Mouse (Mus musculus): ENCODE results near the gene Mss51. TPM values are rescaled to one million over a fixed set of nuclear protein-coding genes. Genes with fewer than 3 reads are reported as not detected.

Mss51 gene
- polyA plus RNA-seq, 1 experiment from 2014 or later = 1.3 TPM

DNA sequence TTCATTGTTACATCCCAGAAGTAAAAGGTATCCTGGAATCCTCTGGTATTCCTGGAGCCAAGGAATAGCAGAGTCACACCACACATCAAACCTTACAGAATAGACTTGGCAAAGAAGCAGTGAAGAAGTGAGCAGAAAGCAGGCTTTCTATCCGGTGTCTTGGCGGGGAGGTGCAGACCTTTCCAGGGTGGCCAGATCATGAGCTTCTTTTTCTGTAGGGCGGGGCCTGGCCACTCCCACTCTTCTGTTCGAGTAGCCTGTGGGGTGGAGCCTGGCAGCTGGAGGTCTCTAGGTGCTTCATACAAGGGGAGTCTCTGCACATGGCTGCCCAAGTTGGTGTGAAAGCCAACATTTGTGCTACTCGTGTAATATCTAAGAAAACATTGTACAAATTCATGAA lies 15.5 kb downstream of the Mss51 start:
- Histone ChIP-seq H3K27ac (no peak overlapping the region), H3K4me3 (no peak overlapping the region), H3K4me2 (no peak overlapping the region), H3K36me3 (ENCODE audit: poor library complexity, severe bottlenecking) (peaks cover 21% of the 10 kb centered on the region), H3K27me3 (no peaks in the 10 kb centered on the region; the same call in 1 of the 2 replicates), H3K9me3 (replicated peaks) (no peaks in the 10 kb centered on the region), H3K9ac (no peak overlapping the region), H3K4me1 (0 out of 2 replicates have a peak, but pooled peaks cover 3% of the 10 kb centered on the region)
- no peak for ATAC-seq
- WGBS = 19% methylated on average over 5 of the region's 5 CpGs

DNA sequence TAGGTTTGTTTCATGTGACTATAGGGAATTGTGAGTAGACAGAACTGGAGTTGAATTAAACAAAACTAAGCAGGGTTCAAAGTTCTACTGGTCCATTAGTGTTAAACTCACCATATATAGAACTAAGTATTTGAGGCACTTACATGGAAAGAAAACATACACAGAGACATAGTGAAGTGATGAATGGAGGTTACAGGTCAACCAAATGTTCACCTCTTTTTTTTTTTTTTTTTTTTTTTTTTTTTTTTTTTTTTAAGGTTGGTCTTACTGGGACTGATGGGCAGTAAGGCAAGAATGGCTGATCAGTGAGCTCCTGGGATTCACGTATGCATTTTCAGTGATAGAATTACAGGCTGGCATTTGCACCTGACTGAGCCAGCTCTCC lies 16.5 kb downstream of the Mss51 start:
- Histone ChIP-seq H3K27me3 (no peaks in the 10 kb centered on the region; the same call in 1 of the 2 replicates), H3K4me3 (peak overlapping the region; percentile 69), H3K4me2 (peak overlapping the region; percentile 90), H3K27ac (no peak overlapping the region), H3K4me1 (0 out of 2 replicates have a peak, but pooled peaks cover 3% of the 10 kb centered on the region), H3K9ac (no peak overlapping the region), H3K9me3 (replicated peaks) (no peaks in the 10 kb centered on the region), H3K36me3 (ENCODE audit: poor library complexity, severe bottlenecking) (peaks cover 17% of the 10 kb centered on the region)
- no peak for ATAC-seq
- 60% methylated on average over 1 of the region's 1 CpGs for WGBS

DNA sequence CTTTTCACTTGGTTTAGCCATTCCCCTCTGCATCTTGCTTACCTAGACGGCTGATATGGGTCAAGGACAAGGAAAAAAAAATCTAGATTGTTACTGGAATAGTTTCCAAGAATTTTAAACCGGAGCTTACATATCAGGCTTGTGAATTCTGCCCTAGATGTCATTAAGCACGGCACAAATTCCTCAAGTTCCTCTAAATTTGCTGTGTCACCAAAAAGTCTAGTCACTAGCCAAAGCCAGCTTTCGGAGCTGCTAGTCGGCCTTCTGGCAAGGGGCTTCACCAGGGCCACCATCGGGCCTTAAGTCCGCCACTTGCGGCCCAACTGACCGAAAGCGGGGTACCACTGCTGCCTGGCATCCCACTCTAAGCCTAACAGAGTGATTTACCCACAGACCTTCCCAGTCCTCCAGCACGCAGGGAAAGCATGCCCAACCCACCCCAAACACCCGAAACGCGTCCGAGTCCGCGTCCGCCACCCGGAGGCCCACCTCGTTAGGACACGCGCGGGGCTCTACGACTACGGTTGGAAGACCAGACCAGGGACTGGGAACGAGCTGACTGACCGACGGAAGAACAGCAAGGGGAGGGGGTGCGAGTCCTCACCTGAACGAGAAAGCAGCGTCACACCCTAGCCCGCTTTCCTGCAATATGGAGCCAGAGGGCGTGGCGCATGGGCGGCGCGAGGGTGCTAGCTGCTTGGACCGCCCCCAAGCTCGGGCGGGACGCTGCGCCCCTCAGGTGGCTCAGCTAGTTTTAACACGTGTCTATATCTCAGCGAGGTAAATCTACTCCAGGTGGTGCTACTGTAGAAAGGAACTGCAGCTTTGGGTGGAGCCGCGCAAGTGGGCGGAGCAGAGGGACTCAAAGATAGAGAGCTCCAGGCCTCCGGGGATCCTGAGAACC lies 17.2 kb downstream of the Mss51 start, which contains the start of gene Anxa7:
Gene Anxa7 (minus strand): TSS at position 843 of the 904 bp plus-strand sequence.
- peaks cover 11% of the 10 kb centered on the region for H3K36me3 ChIP-seq (ENCODE audit: poor library complexity, severe bottlenecking)
- no peak within 1 kb of the TSS for H3K27ac ChIP-seq
- peak; percentile 84 for ATAC-seq
- peak within 1 kb of the TSS; percentile 65 for H3K9ac ChIP-seq
- peak within 1 kb of the TSS; percentile 90 for H3K4me2 ChIP-seq
- peak within 1 kb of the TSS; percentile 69 for H3K4me3 ChIP-seq
- H3K4me1 ChIP-seq = 0 out of 2 replicates have a peak, but pooled peaks cover 3% of the 10 kb centered on the region
- no peaks in the 10 kb centered on the region for H3K9me3 ChIP-seq (replicated peaks)
- 2% methylated on average over 48 of the region's 48 CpGs for WGBS
- no peaks in the 10 kb centered on the region; the same call in 1 of the 2 replicates for H3K27me3 ChIP-seq

DNA sequence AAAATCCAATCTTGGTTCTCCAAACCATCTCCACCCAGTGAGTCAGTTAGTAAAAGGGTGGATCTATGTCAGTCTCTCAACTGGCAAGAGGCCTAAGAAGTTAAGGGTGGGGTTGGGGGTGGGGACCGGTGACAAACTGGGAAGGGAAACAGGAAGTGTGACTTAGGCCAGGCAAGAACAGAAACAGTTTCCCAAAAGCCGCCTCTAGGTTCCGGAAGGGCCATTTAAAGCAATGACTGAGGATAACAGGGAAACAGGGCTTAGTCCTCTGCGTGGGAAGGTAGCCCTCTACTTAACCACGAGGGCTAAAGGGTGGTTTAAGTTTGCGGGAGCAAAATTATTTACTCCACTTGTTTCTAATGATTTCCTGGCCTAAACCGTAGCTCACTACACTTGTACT lies 17.9 kb downstream of the Mss51 start:
- H3K4me1 ChIP-seq = 0 out of 2 replicates have a peak, but pooled peaks cover 3% of the 10 kb centered on the region
- peak overlapping the region; percentile 69; the same call in 1 of the 2 replicates for H3K4me3 ChIP-seq
- H3K27ac ChIP-seq = no peak overlapping the region
- no peaks in the 10 kb centered on the region for H3K9me3 ChIP-seq (replicated peaks)
- 33% methylated on average over 7 of the region's 7 CpGs for WGBS
- H3K9ac ChIP-seq = no peak overlapping the region
- ATAC-seq = no peak
- peaks cover 4% of the 10 kb centered on the region; the same call in 1 of the 2 replicates for H3K36me3 ChIP-seq (ENCODE audit: poor library complexity, severe bottlenecking)
- H3K4me2 ChIP-seq = peak overlapping the region; percentile 90
- no peaks in the 10 kb centered on the region; the same call in 1 of the 2 replicates for H3K27me3 ChIP-seq

DNA sequence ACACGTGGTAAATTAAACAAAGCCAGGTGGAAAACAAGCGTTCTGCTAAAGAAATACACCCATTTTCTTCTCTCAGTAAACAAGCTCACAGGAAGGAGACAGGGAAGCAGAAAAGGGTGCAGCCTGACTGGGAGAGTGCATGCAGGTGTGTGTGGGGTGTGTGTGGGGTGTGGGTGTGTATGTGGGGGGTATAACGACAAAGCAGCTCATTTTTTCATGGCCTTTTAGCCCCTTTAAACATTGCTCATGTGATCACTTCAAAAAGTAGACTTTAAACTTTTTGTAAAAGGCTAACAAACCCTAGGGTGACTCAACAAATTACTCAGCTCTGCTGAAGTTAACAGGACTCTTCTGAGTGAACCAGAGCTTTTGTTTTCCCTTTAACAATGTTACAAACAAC lies 18.3 kb downstream of the Mss51 start:
- Histone ChIP-seq H3K4me2 (no peak overlapping the region), H3K36me3 (ENCODE audit: poor library complexity, severe bottlenecking) (0 out of 2 replicates have a peak, but pooled peaks cover under 1% of the 10 kb centered on the region), H3K9ac (no peak overlapping the region), H3K4me1 (0 out of 2 replicates have a peak, but pooled peaks cover 3% of the 10 kb centered on the region), H3K27ac (no peak overlapping the region), H3K4me3 (no peak overlapping the region), H3K27me3 (no peaks in the 10 kb centered on the region; the same call in 1 of the 2 replicates), H3K9me3 (replicated peaks) (no peaks in the 10 kb centered on the region)
- 52% methylated on average over 3 of the region's 3 CpGs for WGBS
- ATAC-seq = no peak

DNA sequence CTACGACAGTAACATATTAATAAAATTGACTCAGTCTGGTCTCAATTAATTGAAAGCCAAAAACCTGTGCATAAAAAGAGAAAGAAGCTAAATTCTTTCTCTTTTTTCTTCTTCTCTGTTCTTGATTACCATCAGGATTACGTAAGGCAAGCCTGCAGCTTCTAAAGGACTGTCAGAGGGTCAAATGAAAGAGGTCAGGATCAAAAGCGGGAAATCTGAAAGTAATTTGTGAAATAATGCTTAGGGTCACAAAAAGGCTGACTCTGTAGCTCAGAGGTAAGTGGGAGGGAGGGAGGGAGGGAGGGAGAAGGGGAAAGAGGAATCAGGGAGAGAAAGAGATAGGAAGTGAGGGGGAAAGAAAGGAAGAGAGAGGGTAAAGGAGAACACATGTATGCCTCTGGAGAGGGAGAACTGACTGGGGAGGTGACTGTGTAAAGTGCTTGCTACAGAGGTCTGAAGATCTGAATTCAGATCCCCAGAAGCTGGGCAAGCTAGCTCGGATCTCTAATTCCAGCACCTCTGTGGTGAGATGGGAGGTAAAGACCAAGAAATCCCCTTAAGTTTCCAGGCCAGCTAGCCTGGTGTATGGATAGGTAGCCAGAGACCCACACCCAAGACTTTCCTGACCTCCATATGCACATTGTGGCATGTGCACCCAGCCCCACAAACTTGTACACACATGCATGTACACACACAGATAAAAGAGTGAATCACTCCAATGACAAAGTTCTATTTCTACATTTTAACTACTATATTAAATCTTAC lies 19.3 kb downstream of the Mss51 start:
- Histone ChIP-seq H3K4me3 (no peak overlapping the region), H3K9me3 (replicated peaks) (no peaks in the 10 kb centered on the region), H3K4me2 (no peak overlapping the region), H3K27ac (no peak overlapping the region), H3K4me1 (0 out of 2 replicates have a peak, but pooled peaks cover 3% of the 10 kb centered on the region), H3K36me3 (ENCODE audit: poor library complexity, severe bottlenecking) (no peaks in the 10 kb centered on the region), H3K9ac (no peak overlapping the region), H3K27me3 (no peaks in the 10 kb centered on the region; the same call in 1 of the 2 replicates)
- no peak for ATAC-seq
- 49% methylated on average over 4 of the region's 4 CpGs for WGBS

DNA sequence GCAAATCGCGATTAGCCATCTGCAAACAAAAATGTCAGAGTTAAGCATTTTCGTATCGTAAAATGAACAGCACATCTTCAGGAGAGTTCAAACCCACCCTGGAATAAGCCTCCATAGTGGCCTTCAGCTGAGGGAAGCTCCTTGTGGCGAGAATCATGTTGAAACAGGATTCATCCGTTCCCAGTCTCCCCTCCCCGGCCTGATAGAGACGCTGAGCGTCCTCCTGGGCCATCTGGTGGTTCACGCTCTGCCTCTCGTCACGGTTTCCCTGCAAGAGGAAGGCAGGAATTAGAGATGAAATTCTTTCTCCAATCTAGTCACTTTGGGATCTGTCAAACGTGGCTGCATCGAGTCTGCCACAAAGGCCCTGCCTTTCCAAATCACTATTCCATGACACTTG lies 36.5 kb downstream of the Mss51 start:
- Histone ChIP-seq H3K36me3 (ENCODE audit: poor library complexity, severe bottlenecking) (no peaks in the 10 kb centered on the region), H3K4me1 (no peaks in the 10 kb centered on the region), H3K27ac (no peak overlapping the region), H3K9me3 (replicated peaks) (no peaks in the 10 kb centered on the region), H3K4me3 (no peak overlapping the region), H3K4me2 (no peak overlapping the region), H3K9ac (no peak overlapping the region), H3K27me3 (no peaks in the 10 kb centered on the region)
- no peak for ATAC-seq
- WGBS = 88% methylated on average over 14 of the region's 14 CpGs

DNA sequence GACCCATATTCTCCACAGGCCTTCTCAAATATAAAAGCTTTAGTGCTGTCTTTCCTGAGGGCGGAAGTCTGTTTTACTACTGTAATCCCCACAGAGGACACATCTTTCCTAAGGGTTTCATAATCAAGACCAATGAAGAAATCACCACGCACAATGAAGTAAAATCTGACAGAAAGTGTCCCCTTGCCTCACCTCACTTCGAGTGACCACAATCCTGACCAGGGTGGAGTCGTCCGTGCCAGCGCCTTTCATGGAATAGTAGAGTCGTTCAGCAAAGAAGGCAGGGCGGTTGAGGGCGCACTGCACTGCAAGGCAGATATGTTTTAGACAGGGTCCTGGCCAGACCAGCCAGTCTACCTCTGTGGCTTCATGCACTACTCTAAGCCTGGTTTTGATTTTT lies 38.3 kb downstream of the Mss51 start:
- Histone ChIP-seq H3K4me1 (no peaks in the 10 kb centered on the region), H3K27me3 (no peaks in the 10 kb centered on the region), H3K27ac (no peak overlapping the region), H3K4me3 (no peak overlapping the region), H3K9me3 (replicated peaks) (no peaks in the 10 kb centered on the region), H3K4me2 (no peak overlapping the region), H3K9ac (no peak overlapping the region), H3K36me3 (ENCODE audit: poor library complexity, severe bottlenecking) (no peaks in the 10 kb centered on the region)
- 95% methylated on average over 9 of the region's 9 CpGs for WGBS
- no peak for ATAC-seq

DNA sequence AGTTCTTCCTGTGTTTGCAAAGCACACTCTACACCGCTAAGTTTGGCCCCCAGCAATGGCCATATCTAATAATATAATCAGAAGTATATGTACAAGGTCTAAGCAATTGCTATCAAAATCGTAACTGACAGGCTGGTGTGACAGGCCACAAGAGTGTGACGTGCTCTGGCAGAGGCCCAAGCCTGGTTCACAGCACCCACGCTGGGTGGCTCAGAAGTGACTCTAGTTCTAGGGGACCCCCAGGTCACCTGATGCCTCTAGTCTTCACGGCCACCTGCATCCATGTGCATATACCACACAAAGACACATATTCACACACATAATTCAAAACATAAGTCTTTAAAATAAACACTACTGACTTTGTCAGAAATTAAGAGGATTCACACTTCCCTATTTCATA lies 43.8 kb downstream of the Mss51 start:
- no peak overlapping the region for H3K27ac ChIP-seq
- peaks cover 8% of the 10 kb centered on the region for H3K4me1 ChIP-seq
- no peak overlapping the region for H3K4me2 ChIP-seq
- no peak overlapping the region for H3K4me3 ChIP-seq
- no peaks in the 10 kb centered on the region for H3K9me3 ChIP-seq (replicated peaks)
- ATAC-seq = no peak
- 95% methylated on average over 5 of the region's 5 CpGs for WGBS
- H3K36me3 ChIP-seq (ENCODE audit: poor library complexity, severe bottlenecking) = no peaks in the 10 kb centered on the region
- no peak overlapping the region for H3K9ac ChIP-seq
- H3K27me3 ChIP-seq = no peaks in the 10 kb centered on the region

DNA sequence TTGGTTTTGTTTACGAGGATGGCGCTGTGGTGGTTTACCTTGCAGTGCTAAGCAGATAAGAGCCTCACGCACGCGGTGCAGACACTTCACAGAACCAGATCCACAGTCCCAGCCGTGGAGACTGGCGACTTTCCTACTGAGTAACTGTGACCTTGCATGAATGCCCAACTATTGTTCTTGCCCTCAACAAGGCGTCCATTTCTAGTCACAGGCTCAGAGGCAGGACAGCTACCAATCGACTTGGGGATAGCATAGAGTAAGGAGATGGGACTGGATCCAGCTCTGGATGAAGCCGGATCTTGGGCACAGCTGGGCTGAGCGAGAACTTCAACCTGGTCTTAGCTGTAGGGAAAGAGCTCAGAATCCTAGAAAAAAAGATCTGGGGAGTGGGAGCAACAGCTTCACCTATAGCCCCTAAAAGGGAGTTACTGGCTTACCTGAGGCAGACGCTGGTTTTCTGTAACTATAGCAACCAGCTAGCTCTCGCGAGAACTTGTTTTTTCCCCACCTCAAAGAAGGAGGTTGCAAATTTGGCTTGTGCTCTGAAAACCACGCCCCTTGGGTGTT lies 44.9 kb downstream of the Mss51 start, which contains the start of gene Cfap70:
Gene Cfap70 (minus strand): TSS at position 462 of the 567 bp plus-strand sequence.
- H3K27ac ChIP-seq = no peak within 1 kb of the TSS; the same call in 1 of the 2 replicates
- H3K4me2 ChIP-seq = peak within 1 kb of the TSS; percentile 60
- peak within 1 kb of the TSS; percentile 45 for H3K9ac ChIP-seq
- H3K36me3 ChIP-seq (ENCODE audit: poor library complexity, severe bottlenecking) = no peaks in the 10 kb centered on the region
- H3K27me3 ChIP-seq = no peaks in the 10 kb centered on the region
- 2% methylated on average over 15 of the region's 15 CpGs for WGBS
- peaks cover 11% of the 10 kb centered on the region for H3K4me1 ChIP-seq
- H3K4me3 ChIP-seq = peak within 1 kb of the TSS; percentile 38
- ATAC-seq = peak; percentile 55
- H3K9me3 ChIP-seq (replicated peaks) = no peaks in the 10 kb centered on the region

DNA sequence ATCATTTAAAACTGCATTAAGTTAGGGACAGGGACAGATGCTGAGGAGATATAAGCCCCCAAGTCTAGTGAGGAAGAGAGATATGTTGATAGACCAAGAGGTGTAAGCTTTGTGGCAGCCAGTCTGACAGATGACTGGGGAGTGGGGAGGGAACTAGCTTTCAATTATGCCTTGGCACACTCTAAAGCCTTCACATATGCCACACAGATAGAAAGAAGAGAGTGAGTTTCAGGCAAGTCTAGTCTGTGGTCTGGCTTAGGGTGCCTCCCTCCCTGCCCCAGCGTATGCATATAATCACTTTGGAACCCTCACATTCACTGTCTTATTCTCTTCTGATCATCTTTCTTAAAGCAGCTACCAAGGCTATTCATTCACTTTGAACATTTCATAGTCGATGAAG lies 45.4 kb downstream of the Mss51 start:
- H3K9ac ChIP-seq = peak overlapping the region; percentile 45
- no peaks in the 10 kb centered on the region for H3K9me3 ChIP-seq (replicated peaks)
- H3K4me2 ChIP-seq = peak overlapping the region; percentile 60
- ATAC-seq = peak; percentile 73; the same call in 1 of the 2 replicates
- peaks cover 11% of the 10 kb centered on the region for H3K4me1 ChIP-seq
- no peaks in the 10 kb centered on the region for H3K27me3 ChIP-seq
- whole genome bisulfite sequencing = 13% methylated on average over 2 of the region's 2 CpGs
- no peaks in the 10 kb centered on the region for H3K36me3 ChIP-seq (ENCODE audit: poor library complexity, severe bottlenecking)
- no peak overlapping the region for H3K27ac ChIP-seq
- peak overlapping the region; percentile 38 for H3K4me3 ChIP-seq

Data from forebrain, embryonic 13.5 days (tissue).